Mouse (Mus musculus) forebrain, embryonic 11.5 days (tissue): ENCODE results near the gene Pitpnm3. TPM values are rescaled to one million over a fixed set of nuclear protein-coding genes. Genes with fewer than 3 reads are reported as not detected.
"Not testable (repeated sequence)": the region's sequence is repeated elsewhere in the genome, so short reads cannot be mapped to it uniquely, and the experiment has no call there.

Experiments used
- ATAC-seq: fragments of 200-750 bp; cut with Nextera tagmentation; replicated peaks from 2 replicates; pipeline ENCODE4 v1.8.0; 2017; ENCODE audit warnings: moderate TSS enrichment; ENCODE audit not compliant: low FRiP score
- DNase-seq: peaks from one replicate; pipeline ENCODE4 v3.0.0-alpha.2; 2017; ENCODE audit warnings: low spot score
- H3K27ac ChIP-seq: fragments of 300-500 bp; sonication (generic); 2 replicates; pipeline ENCODE4 v1.5.1; 2014; ENCODE audit warnings: low read depth, low read length
- H3K27me3 ChIP-seq: fragments of 300-500 bp; sonication (generic); 2 replicates; pipeline ENCODE4 v1.6.1; 2014; ENCODE audit warnings: mild to moderate bottlenecking, low read length, mixed read lengths; ENCODE audit not compliant: control insufficient read depth, insufficient read depth
- H3K36me3 ChIP-seq: fragments of 300-500 bp; sonication (generic); 2 replicates; pipeline ENCODE4 v1.6.1; 2014; ENCODE audit warnings: mild to moderate bottlenecking, low read length, moderate library complexity, mixed read lengths; ENCODE audit not compliant: control insufficient read depth, insufficient read depth
- H3K4me1 ChIP-seq: fragments of 300-500 bp; sonication (generic); replicated peaks from 2 replicates; pipeline ENCODE4 v1.6.1; 2014; ENCODE audit warnings: low read length, mixed read lengths; ENCODE audit not compliant: control insufficient read depth, insufficient read depth
- H3K4me2 ChIP-seq: fragments of 300-500 bp; sonication (generic); 2 replicates; pipeline ENCODE4 v1.6.1; 2014; ENCODE audit warnings: low read depth, mild to moderate bottlenecking, low read length, moderate library complexity, mixed read lengths; ENCODE audit not compliant: severe bottlenecking
- H3K4me3 ChIP-seq: fragments of 300-500 bp; sonication (generic); 2 replicates; pipeline ENCODE4 v1.5.1; 2014; ENCODE audit warnings: low read depth, low read length
- H3K9ac ChIP-seq: fragments of 300-500 bp; sonication (generic); 2 replicates; pipeline ENCODE4 v1.6.1; 2014; ENCODE audit warnings: low read length
- H3K9me3 ChIP-seq: fragments of 300-500 bp; sonication (generic); 2 replicates; pipeline ENCODE4 v1.6.1; 2016; ENCODE audit warnings: low read length, mixed read lengths; ENCODE audit not compliant: control insufficient read depth
- WGBS: fragments of 180-500 bp; shearing (Covaris S2); extraction: QIAGEN DNeasy Blood & Tissue Kit; methylation state at CpG from one replicate; pipeline ENCODE4 v1.1.7; 2014; 5-methylcytosine and 5-hydroxymethylcytosine counted together
- polyA plus RNA-seq: library from polyadenylated mRNA; unstranded; fragments of >200 nt; fragmentation: Nextera tagmentation; extraction: Ambion mirVana; gene quantifications from 2 replicates; pipeline ENCODE4 v1.2.1, GENCODE M21; 2014

Pitpnm3 gene
- polyA plus RNA-seq, 1 experiment from 2014 or later = 0.20 TPM

DNA sequence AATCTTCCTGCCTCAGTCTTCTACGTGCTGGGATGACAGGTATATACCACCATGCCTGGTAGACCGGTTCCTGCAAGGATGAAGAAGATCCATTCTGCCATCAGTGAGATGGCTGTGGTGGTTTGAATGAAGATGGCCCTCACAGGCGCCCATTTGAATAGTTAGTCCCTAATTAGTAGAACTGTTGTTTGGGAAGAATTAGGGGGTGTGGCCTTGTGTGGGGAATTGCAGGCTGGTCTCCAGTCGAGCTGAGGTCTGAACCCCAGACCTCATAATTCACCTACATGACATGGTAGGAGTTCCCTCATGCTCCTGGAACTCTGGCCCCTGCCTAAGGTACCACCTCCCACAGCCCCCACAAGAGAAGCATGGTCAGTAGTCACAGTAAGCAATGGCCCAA lies 36.3 kb upstream of the Pitpnm3 start:
- 80% methylated on average over 4 of the region's 4 CpGs for WGBS

DNA sequence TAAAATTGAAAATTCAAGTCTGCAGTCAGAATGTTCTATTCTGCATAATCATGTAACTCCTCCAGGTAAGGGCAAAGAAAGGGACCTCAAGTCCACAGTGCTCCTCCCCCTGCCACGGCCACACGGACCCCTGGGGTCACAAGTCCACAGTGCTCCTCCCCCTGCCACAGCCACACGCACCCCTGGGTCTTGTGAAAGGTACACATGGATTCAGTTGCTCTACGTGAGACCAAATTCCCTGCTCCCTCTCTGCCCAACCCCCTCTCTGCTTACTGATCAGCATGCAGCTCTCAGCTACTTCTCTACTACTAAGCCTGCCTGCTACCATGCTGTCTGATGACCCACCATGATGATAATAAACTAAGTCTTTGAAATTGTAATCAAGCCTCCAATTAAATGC lies 34.3 kb upstream of the Pitpnm3 start:
- H3K9ac ChIP-seq = no peak overlapping the region
- no peaks in the 10 kb centered on the region for H3K4me1 ChIP-seq
- H3K27ac ChIP-seq = no peak overlapping the region
- no peaks in the 10 kb centered on the region for H3K9me3 ChIP-seq
- no peak overlapping the region for H3K4me2 ChIP-seq
- no peaks in the 10 kb centered on the region; the same call in 1 of the 2 replicates for H3K27me3 ChIP-seq
- ATAC-seq (no peak), DNase-seq (no peak)
- H3K4me3 ChIP-seq = no peak overlapping the region
- H3K36me3 ChIP-seq = peaks cover 2% of the 10 kb centered on the region; the same call in 1 of the 2 replicates
- 85% methylated on average over 4 of the region's 4 CpGs for WGBS

More for the DNA sequence above, 36.3 kb upstream of the Pitpnm3 start:
- H3K27ac ChIP-seq, ATAC-seq, H3K36me3 ChIP-seq, DNase-seq, H3K4me2 ChIP-seq, H3K27me3 ChIP-seq, H3K9ac ChIP-seq, H3K4me1 ChIP-seq, H3K9me3 ChIP-seq, H3K4me3 ChIP-seq: not testable (repeated sequence)

DNA sequence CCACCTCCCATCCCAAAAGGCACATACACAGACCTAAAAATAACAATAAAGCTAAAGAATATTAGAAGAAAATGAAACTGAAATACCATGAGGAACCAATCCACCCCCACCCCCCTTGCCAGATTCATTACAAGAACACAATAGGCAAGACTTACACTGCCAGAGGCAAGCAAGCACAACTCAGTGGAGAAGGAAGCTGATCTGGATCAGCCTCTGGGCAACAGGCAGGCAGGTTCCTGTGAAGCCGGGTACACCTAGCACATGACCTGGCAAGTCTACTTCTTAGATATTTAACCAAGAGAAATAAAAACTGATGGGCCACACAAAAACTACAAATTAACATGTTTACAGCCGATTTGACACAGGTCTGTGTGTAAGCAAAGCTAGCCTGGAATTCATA lies 27.6 kb upstream of the Pitpnm3 start:
- H3K9ac ChIP-seq = no peak overlapping the region
- H3K4me1 ChIP-seq = no peaks in the 10 kb centered on the region
- H3K4me2 ChIP-seq = no peak overlapping the region
- no peak overlapping the region for H3K27ac ChIP-seq
- H3K36me3 ChIP-seq = no peaks in the 10 kb centered on the region; the same call in 1 of the 2 replicates
- no peak for DNase-seq
- no peaks in the 10 kb centered on the region for H3K27me3 ChIP-seq
- no peaks in the 10 kb centered on the region for H3K9me3 ChIP-seq
- WGBS = 85% methylated on average over 2 of the region's 2 CpGs
- no peak overlapping the region for H3K4me3 ChIP-seq
- ATAC-seq = no peak

DNA sequence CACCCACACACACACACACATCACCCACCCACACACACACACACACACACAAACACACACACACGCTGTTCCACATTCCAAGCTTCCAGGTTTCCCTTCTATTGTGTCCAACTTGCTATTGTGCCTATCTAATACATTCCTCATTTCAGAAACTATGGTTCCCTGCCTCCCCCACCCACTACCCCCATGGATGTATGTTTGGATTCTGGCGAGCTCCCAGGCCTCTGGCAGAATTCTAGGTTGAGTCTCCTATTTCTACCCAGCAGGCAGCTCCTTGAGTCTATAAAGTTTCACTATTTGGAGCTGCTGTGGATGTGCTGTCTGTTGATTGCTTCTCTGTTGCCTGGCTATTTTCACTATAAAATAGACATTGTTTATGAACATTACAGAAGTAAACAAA lies 21.0 kb upstream of the Pitpnm3 start:
- DNase-seq (no peak), ATAC-seq (no peak)
- H3K4me3 ChIP-seq = no peak overlapping the region
- 75% methylated on average over 2 of the region's 2 CpGs for WGBS
- no peak overlapping the region for H3K9ac ChIP-seq
- H3K9me3 ChIP-seq = no peaks in the 10 kb centered on the region
- H3K27me3 ChIP-seq = no peaks in the 10 kb centered on the region
- H3K4me2 ChIP-seq = no peak overlapping the region
- no peaks in the 10 kb centered on the region; the same call in 1 of the 2 replicates for H3K36me3 ChIP-seq
- no peak overlapping the region for H3K27ac ChIP-seq
- no peaks in the 10 kb centered on the region; the same call in 1 of the 2 replicates for H3K4me1 ChIP-seq

DNA sequence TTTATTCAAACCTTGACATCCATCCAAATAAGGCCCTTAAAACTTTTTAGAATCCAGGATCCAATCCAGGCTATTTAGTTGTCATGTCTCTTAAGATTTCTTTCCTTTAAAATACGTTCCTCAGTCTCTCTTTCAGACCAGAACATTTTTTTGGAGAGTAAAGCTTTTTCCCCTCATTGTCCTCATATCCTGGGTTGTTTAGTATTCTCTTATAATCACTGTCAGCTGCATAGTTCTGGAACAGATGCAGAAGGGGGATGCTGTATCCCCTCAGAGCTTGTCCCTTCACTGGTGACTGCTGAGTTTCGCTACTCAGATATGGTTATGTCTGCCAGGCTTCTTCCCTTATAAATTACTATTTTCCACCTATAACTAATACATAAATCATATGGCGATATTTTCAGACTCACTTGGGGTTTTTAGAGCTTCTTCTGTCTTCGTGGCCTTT lies 20.4 kb upstream of the Pitpnm3 start:
- Histone ChIP-seq H3K9ac (no peak overlapping the region), H3K4me3 (no peak overlapping the region), H3K4me2 (no peak overlapping the region), H3K4me1 (peaks cover 4% of the 10 kb centered on the region; the same call in 1 of the 2 replicates), H3K36me3 (no peaks in the 10 kb centered on the region; the same call in 1 of the 2 replicates), H3K9me3 (no peaks in the 10 kb centered on the region), H3K27me3 (no peaks in the 10 kb centered on the region), H3K27ac (no peak overlapping the region)
- 91% methylated on average over 4 of the region's 4 CpGs for WGBS
- DNase-seq (no peak), ATAC-seq (no peak)

DNA sequence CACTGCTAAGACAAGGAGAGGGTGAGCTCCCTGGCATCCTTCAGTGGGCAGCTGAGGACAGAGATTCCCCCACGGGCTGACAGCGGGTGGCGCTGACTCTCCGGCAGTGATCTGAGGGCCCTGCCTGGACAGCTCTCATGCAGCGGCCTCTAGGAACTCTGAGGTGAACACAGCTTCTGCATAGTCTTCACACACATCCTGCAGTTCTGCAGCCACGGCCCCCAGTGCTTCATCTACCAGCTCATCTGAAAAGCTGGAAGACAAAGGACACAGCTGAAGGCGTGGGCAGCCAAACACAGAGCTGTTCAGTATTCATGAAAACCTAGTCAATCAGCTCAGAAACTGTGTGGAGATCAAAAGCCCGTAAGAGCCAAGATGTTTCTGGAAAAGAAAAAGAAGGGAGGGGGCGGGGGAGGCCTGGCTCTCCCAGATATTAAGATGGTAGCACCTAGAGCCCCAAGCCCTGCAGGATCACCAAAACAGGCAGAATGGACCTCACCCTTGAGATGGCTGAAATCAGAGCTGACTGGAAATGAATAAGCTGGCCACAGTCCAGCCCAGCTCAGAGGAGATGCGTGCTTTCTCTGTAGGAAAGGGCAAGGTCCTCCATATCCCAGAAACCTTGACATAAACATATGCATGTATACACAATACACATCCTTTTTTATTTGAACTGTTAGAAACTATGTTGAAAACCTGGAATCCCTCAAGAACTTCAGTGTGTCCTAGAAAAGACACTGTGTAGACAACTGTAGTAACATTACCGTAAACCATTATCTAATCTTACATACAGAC lies 19.8 kb upstream of the Pitpnm3 start:
- WGBS = 72% methylated on average over 11 of the region's 11 CpGs
- Histone ChIP-seq H3K9me3 (no peaks in the 10 kb centered on the region), H3K4me2 (no peak overlapping the region), H3K27me3 (no peaks in the 10 kb centered on the region), H3K4me3 (no peak overlapping the region), H3K27ac (peak overlapping the region; percentile 12; the same call in 1 of the 2 replicates), H3K36me3 (no peaks in the 10 kb centered on the region; the same call in 1 of the 2 replicates), H3K9ac (no peak overlapping the region), H3K4me1 (peaks cover 4% of the 10 kb centered on the region; the same call in 1 of the 2 replicates)
- DNase-seq (no peak), ATAC-seq (no peak)

DNA sequence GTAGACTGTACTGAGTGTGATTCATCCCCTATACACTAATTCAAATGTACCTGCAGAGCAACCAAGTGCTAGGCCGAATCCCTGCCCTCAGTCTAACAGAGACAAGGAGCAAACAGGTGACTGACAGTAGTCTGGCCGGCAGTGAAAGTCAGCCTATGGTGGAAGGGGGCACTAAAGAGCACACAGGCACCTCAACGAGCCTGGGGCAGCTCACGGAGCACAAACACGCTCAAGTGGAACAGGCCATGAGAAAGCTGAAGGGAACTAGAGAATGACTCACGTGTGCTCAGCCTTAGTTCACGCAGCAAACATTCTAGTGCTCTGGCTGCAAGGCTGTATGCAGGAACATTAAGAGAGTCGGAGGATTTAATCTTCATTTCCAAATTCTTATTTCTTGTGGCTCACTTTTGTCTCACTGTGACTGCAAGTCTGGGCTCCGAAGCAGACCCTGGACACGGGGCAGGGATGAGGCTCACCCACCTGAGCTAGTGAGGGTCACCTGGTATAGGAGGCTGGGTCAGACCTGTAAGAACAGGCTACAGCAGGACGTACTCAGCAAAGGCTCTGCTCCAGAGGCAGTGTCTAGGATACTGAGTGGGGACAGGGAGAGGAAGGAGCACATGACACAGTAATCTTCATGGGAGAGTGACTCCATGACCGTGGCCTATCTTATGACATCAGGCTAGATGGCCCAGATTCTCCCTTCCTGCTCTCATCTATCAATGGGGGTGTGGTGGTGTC lies 17.7 kb upstream of the Pitpnm3 start:
- no peak overlapping the region for H3K4me2 ChIP-seq
- H3K9ac ChIP-seq = no peak overlapping the region
- WGBS = 85% methylated on average over 12 of the region's 12 CpGs
- H3K27ac ChIP-seq = no peak overlapping the region
- H3K9me3 ChIP-seq = no peaks in the 10 kb centered on the region
- H3K4me1 ChIP-seq = peaks cover 9% of the 10 kb centered on the region; the same call in 1 of the 2 replicates
- DNase-seq (no peak), ATAC-seq (no peak)
- H3K27me3 ChIP-seq = no peaks in the 10 kb centered on the region
- H3K4me3 ChIP-seq = no peak overlapping the region
- no peaks in the 10 kb centered on the region; the same call in 1 of the 2 replicates for H3K36me3 ChIP-seq

DNA sequence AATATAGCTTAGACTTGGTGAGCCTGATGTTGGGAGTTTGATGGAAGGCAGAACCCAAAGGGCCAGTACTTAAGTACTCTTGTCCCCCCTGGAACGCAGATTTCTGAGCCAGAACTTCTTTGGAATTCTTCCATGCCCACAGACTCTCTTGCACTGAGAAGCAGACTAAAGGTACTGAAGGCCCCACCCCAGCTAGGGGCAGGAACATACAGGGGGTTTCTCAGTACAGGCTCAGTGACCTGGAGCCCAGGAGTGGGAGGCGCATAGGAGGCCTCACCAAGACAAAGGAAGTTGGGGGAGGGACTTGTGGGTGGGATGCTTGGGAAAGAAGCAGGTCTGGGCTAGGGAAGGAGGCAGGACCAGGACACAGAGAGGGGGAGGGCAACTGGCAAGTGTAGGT lies 15.5 kb upstream of the Pitpnm3 start:
- ATAC-seq = no peak
- Histone ChIP-seq H3K4me2 (no peak overlapping the region), H3K4me1 (peaks cover 10% of the 10 kb centered on the region; the same call in 1 of the 2 replicates), H3K27me3 (no peaks in the 10 kb centered on the region), H3K9me3 (no peaks in the 10 kb centered on the region), H3K36me3 (no peaks in the 10 kb centered on the region; the same call in 1 of the 2 replicates), H3K4me3 (no peak overlapping the region), H3K27ac (no peak overlapping the region), H3K9ac (no peak overlapping the region)
- DNase-seq = no peak
- 53% methylated on average over 2 of the region's 2 CpGs for WGBS
